Mouse (Mus musculus): ENCODE results near the gene Smim14. TPM values are rescaled to one million over a fixed set of nuclear protein-coding genes. Genes with fewer than 3 reads are reported as not detected.

Gene Smim14
- 174 and 198 TPM in 2 replicates for polyA plus RNA-seq (2015; fragmentation: Nextera tagmentation; extraction: Ambion mirVana)

- peaks cover 11% of the 10 kb centered on the region for H3K4me1 ChIP-seq (replicated peaks; ENCODE audit: control insufficient read depth, insufficient read depth, low read length)
- H3K27ac ChIP-seq (ENCODE audit: low read length) = peak within 1 kb of the TSS; percentile 98
- peak within 1 kb of the TSS; percentile 96 for H3K4me3 ChIP-seq (replicated peaks; ENCODE audit: low read length)
- H3K27me3 ChIP-seq (replicated peaks; ENCODE audit: control insufficient read depth, insufficient read depth, low read length) = no peaks in the 10 kb centered on the region
- no peaks in the 10 kb centered on the region for H3K9me3 ChIP-seq (ENCODE audit: control insufficient read depth, low read length)
- under 1% methylated on average over 64 of the region's 66 CpGs for WGBS
- peak within 1 kb of the TSS; percentile 98 for H3K9ac ChIP-seq (replicated peaks; ENCODE audit: low read depth, low read length)
- peak; percentile 97 for ATAC-seq
- no peaks in the 10 kb centered on the region for H3K36me3 ChIP-seq (ENCODE audit: control insufficient read depth, insufficient read depth)
- peak within 1 kb of the TSS; percentile 77 for H3K4me2 ChIP-seq (ENCODE audit: low read length)
These were observed at the start of gene Smim14, which contains the start of gene Ube2k for GRCm38 (mm10) chr5:65536751-65537419. Gene Smim14, minus strand, starts transcription at chr5:65537184. Gene Ube2k, plus strand, starts transcription at chr5:65537233.

- no peak overlapping the region for H3K9ac ChIP-seq (replicated peaks; ENCODE audit: low read depth, low read length)
- no peak for ATAC-seq
- H3K4me1 ChIP-seq (replicated peaks; ENCODE audit: control insufficient read depth, insufficient read depth, low read length) = no peaks in the 10 kb centered on the region
- no peaks in the 10 kb centered on the region for H3K27me3 ChIP-seq (replicated peaks; ENCODE audit: control insufficient read depth, insufficient read depth, low read length)
- no peak overlapping the region for H3K27ac ChIP-seq (ENCODE audit: low read length)
- H3K4me2 ChIP-seq (ENCODE audit: low read length) = no peak overlapping the region
- H3K36me3 ChIP-seq (ENCODE audit: control insufficient read depth, insufficient read depth) = peaks cover 2% of the 10 kb centered on the region
- H3K9me3 ChIP-seq (ENCODE audit: control insufficient read depth, low read length) = no peaks in the 10 kb centered on the region
- no peak overlapping the region for H3K4me3 ChIP-seq (replicated peaks; ENCODE audit: low read length)
- 91% methylated on average over 5 of the region's 5 CpGs for WGBS
These were observed 49.3 kb upstream of the Smim14 start for GRCm38 (mm10) chr5:65586291-65586690.

- Histone ChIP-seq H3K27me3 (replicated peaks; ENCODE audit: control insufficient read depth, insufficient read depth, low read length) (no peaks in the 10 kb centered on the region), H3K9me3 (ENCODE audit: control insufficient read depth, low read length) (no peaks in the 10 kb centered on the region), H3K4me3 (replicated peaks; ENCODE audit: low read length) (no peak overlapping the region), H3K36me3 (ENCODE audit: control insufficient read depth, insufficient read depth) (no peaks in the 10 kb centered on the region; the same call in none of the 2 replicates), H3K9ac (replicated peaks; ENCODE audit: low read depth, low read length) (no peak overlapping the region), H3K4me1 (replicated peaks; ENCODE audit: control insufficient read depth, insufficient read depth, low read length) (no peaks in the 10 kb centered on the region), H3K4me2 (ENCODE audit: low read length) (no peak overlapping the region), H3K27ac (ENCODE audit: low read length) (no peak overlapping the region)
- 73% methylated on average over 3 of the region's 3 CpGs for WGBS
- no peak for ATAC-seq
These were observed 41.6 kb upstream of the Smim14 start for GRCm38 (mm10) chr5:65578545-65578944.

- Histone ChIP-seq H3K4me3 (replicated peaks; ENCODE audit: low read length) (no peak overlapping the region), H3K4me1 (replicated peaks; ENCODE audit: control insufficient read depth, insufficient read depth, low read length) (no peaks in the 10 kb centered on the region), H3K27ac (ENCODE audit: low read length) (no peak overlapping the region), H3K36me3 (ENCODE audit: control insufficient read depth, insufficient read depth) (no peaks in the 10 kb centered on the region; the same call in 1 of the 2 replicates), H3K4me2 (ENCODE audit: low read length) (no peak overlapping the region), H3K9ac (replicated peaks; ENCODE audit: low read depth, low read length) (no peak overlapping the region), H3K27me3 (replicated peaks; ENCODE audit: control insufficient read depth, insufficient read depth, low read length) (no peaks in the 10 kb centered on the region), H3K9me3 (ENCODE audit: control insufficient read depth, low read length) (no peaks in the 10 kb centered on the region)
- ATAC-seq = no peak
- WGBS = 81% methylated on average over 2 of the region's 2 CpGs
These were observed 38.9 kb upstream of the Smim14 start for GRCm38 (mm10) chr5:65575896-65576295.

- Histone ChIP-seq H3K4me1 (replicated peaks; ENCODE audit: control insufficient read depth, insufficient read depth, low read length) (no peaks in the 10 kb centered on the region), H3K27me3 (replicated peaks; ENCODE audit: control insufficient read depth, insufficient read depth, low read length) (no peaks in the 10 kb centered on the region), H3K36me3 (ENCODE audit: control insufficient read depth, insufficient read depth) (no peaks in the 10 kb centered on the region; the same call in 1 of the 2 replicates), H3K4me3 (replicated peaks; ENCODE audit: low read length) (no peak overlapping the region), H3K4me2 (ENCODE audit: low read length) (no peak overlapping the region), H3K9me3 (ENCODE audit: control insufficient read depth, low read length) (no peaks in the 10 kb centered on the region), H3K9ac (replicated peaks; ENCODE audit: low read depth, low read length) (no peak overlapping the region), H3K27ac (ENCODE audit: low read length) (no peak overlapping the region)
- no peak for ATAC-seq
- WGBS = 84% methylated on average over 2 of the region's 2 CpGs
These were observed 37.9 kb upstream of the Smim14 start for GRCm38 (mm10) chr5:65574876-65575275.

GRCm38 (mm10) chr5:65565486-65565885 lies 28.5 kb upstream of the Smim14 start:
- Histone ChIP-seq H3K27ac (ENCODE audit: low read length) (no peak overlapping the region), H3K4me1 (replicated peaks; ENCODE audit: control insufficient read depth, insufficient read depth, low read length) (no peaks in the 10 kb centered on the region), H3K4me2 (ENCODE audit: low read length) (no peak overlapping the region), H3K4me3 (replicated peaks; ENCODE audit: low read length) (no peak overlapping the region), H3K36me3 (ENCODE audit: control insufficient read depth, insufficient read depth) (no peaks in the 10 kb centered on the region), H3K9me3 (ENCODE audit: control insufficient read depth, low read length) (no peaks in the 10 kb centered on the region), H3K9ac (replicated peaks; ENCODE audit: low read depth, low read length) (no peak overlapping the region), H3K27me3 (replicated peaks; ENCODE audit: control insufficient read depth, insufficient read depth, low read length) (no peaks in the 10 kb centered on the region)
- ATAC-seq = no peak
- WGBS = 91% methylated on average over 2 of the region's 2 CpGs

- Histone ChIP-seq H3K4me3 (replicated peaks; ENCODE audit: low read length) (no peak overlapping the region), H3K27me3 (replicated peaks; ENCODE audit: control insufficient read depth, insufficient read depth, low read length) (no peaks in the 10 kb centered on the region), H3K9me3 (ENCODE audit: control insufficient read depth, low read length) (no peaks in the 10 kb centered on the region), H3K4me1 (replicated peaks; ENCODE audit: control insufficient read depth, insufficient read depth, low read length) (no peaks in the 10 kb centered on the region), H3K36me3 (ENCODE audit: control insufficient read depth, insufficient read depth) (no peaks in the 10 kb centered on the region), H3K4me2 (ENCODE audit: low read length) (no peak overlapping the region), H3K27ac (ENCODE audit: low read length) (no peak overlapping the region), H3K9ac (replicated peaks; ENCODE audit: low read depth, low read length) (no peak overlapping the region)
- WGBS = 30% methylated on average over 17 of the region's 20 CpGs
- peak; percentile 40; the same call in 1 of the 2 replicates for ATAC-seq
These were observed 24.3 kb upstream of the Smim14 start for GRCm38 (mm10) chr5:65561125-65561893.

- no peak for ATAC-seq
- Histone ChIP-seq H3K9me3 (ENCODE audit: control insufficient read depth, low read length) (no peaks in the 10 kb centered on the region), H3K4me3 (replicated peaks; ENCODE audit: low read length) (no peak overlapping the region), H3K27me3 (replicated peaks; ENCODE audit: control insufficient read depth, insufficient read depth, low read length) (no peaks in the 10 kb centered on the region), H3K27ac (ENCODE audit: low read length) (no peak overlapping the region), H3K36me3 (ENCODE audit: control insufficient read depth, insufficient read depth) (no peaks in the 10 kb centered on the region), H3K9ac (replicated peaks; ENCODE audit: low read depth, low read length) (no peak overlapping the region), H3K4me1 (replicated peaks; ENCODE audit: control insufficient read depth, insufficient read depth, low read length) (no peaks in the 10 kb centered on the region), H3K4me2 (ENCODE audit: low read length) (no peak overlapping the region)
These were observed 20.1 kb upstream of the Smim14 start for GRCm38 (mm10) chr5:65557109-65557508.

GRCm38 (mm10) chr5:65549677-65550076 lies 12.7 kb upstream of the Smim14 start:
- Histone ChIP-seq H3K4me3 (replicated peaks; ENCODE audit: low read length) (no peak overlapping the region), H3K27ac (ENCODE audit: low read length) (no peak overlapping the region), H3K9ac (replicated peaks; ENCODE audit: low read depth, low read length) (no peak overlapping the region), H3K4me1 (replicated peaks; ENCODE audit: control insufficient read depth, insufficient read depth, low read length) (no peaks in the 10 kb centered on the region), H3K4me2 (ENCODE audit: low read length) (no peak overlapping the region), H3K27me3 (replicated peaks; ENCODE audit: control insufficient read depth, insufficient read depth, low read length) (no peaks in the 10 kb centered on the region), H3K36me3 (ENCODE audit: control insufficient read depth, insufficient read depth) (no peaks in the 10 kb centered on the region), H3K9me3 (ENCODE audit: control insufficient read depth, low read length) (no peaks in the 10 kb centered on the region)
- 96% methylated on average over 1 of the region's 1 CpGs for WGBS
- no peak for ATAC-seq
